Mouse (Mus musculus): ENCODE measurements around the gene Olfr787. TPM values are rescaled to one million over a fixed set of nuclear protein-coding genes. Genes with fewer than 3 reads are reported as not detected.

The Olfr787 gene
- not detected in 4 replicates for total RNA-seq (2023; ENCODE audit: inconsistent age)

GRCm38 (mm10) chr10:129461562-129461961 lies at the start of gene Olfr787:
Gene Olfr787 (plus strand): TSS chr10:129461862.

GRCm38 (mm10) chr10:129427006-129427405 lies 34.7 kb upstream of the Olfr787 start, which contains the start of gene Olfr786:
Gene Olfr786 (plus strand): TSS chr10:129427306.

GRCm38 (mm10) chr10:129470698-129471097 lies 9.0 kb downstream of the Olfr787 start, which contains the start of gene Olfr788:
Gene Olfr788 (plus strand): TSS chr10:129470998.

GRCm38 (mm10) chr10:129484452-129484851 lies 22.8 kb downstream of the Olfr787 start, which contains the start of gene Olfr789:
Gene Olfr789 (plus strand): TSS chr10:129484752.

GRCm38 (mm10) chr10:129498192-129498591 lies 36.5 kb downstream of the Olfr787 start, which contains the start of gene Olfr790:
Gene Olfr790 (plus strand): TSS chr10:129498492.

Other genes with a start within 250 kb of the Olfr787 start
- not detected in 4 replicates for gene Olfr774, start 225.7 kb upstream of the Olfr787 start, total RNA-seq (2023; ENCODE audit: inconsistent age)
- 0.24 TPM in 1 of 4 replicates, not detected in the others for gene Olfr775, start 213.4 kb upstream of the Olfr787 start, total RNA-seq (2023; ENCODE audit: inconsistent age)
- not detected in 4 replicates for gene Olfr776, start 202.7 kb upstream of the Olfr787 start, total RNA-seq (2023; ENCODE audit: inconsistent age)
- not detected in 4 replicates for gene Olfr777, start 190.4 kb upstream of the Olfr787 start, total RNA-seq (2023; ENCODE audit: inconsistent age)
- gene Olfr780, start 143.7 kb upstream of the Olfr787 start, total RNA-seq (2023; ENCODE audit: inconsistent age): not detected in 4 replicates
- not detected in 4 replicates for gene Olfr781, start 133.0 kb upstream of the Olfr787 start, total RNA-seq (2023; ENCODE audit: inconsistent age)
- gene Olfr782, start 113.0 kb upstream of the Olfr787 start, total RNA-seq (2023; ENCODE audit: inconsistent age): not detected in 4 replicates
- 0.15 to 0.16 TPM in 2 of 4 replicates, not detected in the others for gene Olfr784, start 77.8 kb upstream of the Olfr787 start, total RNA-seq (2023; ENCODE audit: inconsistent age)
- gene Olfr785, start 56.4 kb upstream of the Olfr787 start, total RNA-seq (2023; ENCODE audit: inconsistent age): not detected in 4 replicates
- not detected in 4 replicates for gene Olfr786, start 34.6 kb upstream of the Olfr787 start, total RNA-seq (2023; ENCODE audit: inconsistent age)
- gene Olfr788, start 9.1 kb downstream of the Olfr787 start, total RNA-seq (2023; ENCODE audit: inconsistent age): not detected in 4 replicates
- gene Olfr789, start 22.9 kb downstream of the Olfr787 start, total RNA-seq (2023; ENCODE audit: inconsistent age): not detected in 4 replicates
- not detected in 4 replicates for gene Olfr790, start 36.6 kb downstream of the Olfr787 start, total RNA-seq (2023; ENCODE audit: inconsistent age)
- not detected in 4 replicates for gene Olfr791, start 59.9 kb downstream of the Olfr787 start, total RNA-seq (2023; ENCODE audit: inconsistent age)
- not detected in 4 replicates for gene Olfr792, start 77.3 kb downstream of the Olfr787 start, total RNA-seq (2023; ENCODE audit: inconsistent age)
- gene Olfr794, start 105.8 kb downstream of the Olfr787 start, total RNA-seq (2023; ENCODE audit: inconsistent age): not detected in 4 replicates
- gene Olfr796, start 150.7 kb downstream of the Olfr787 start, total RNA-seq (2023; ENCODE audit: inconsistent age): not detected in 4 replicates
- not detected in 4 replicates for gene Olfr798, start 166.1 kb downstream of the Olfr787 start, total RNA-seq (2023; ENCODE audit: inconsistent age)
- not detected in 4 replicates for gene Olfr799, start 175.6 kb downstream of the Olfr787 start, total RNA-seq (2023; ENCODE audit: inconsistent age)
- not detected in 4 replicates for gene Olfr800, start 195.8 kb downstream of the Olfr787 start, total RNA-seq (2023; ENCODE audit: inconsistent age)
- not detected in 4 replicates for gene Olfr801, start 212.0 kb downstream of the Olfr787 start, total RNA-seq (2023; ENCODE audit: inconsistent age)
- not detected in 4 replicates for gene Olfr802, start 226.3 kb downstream of the Olfr787 start, total RNA-seq (2023; ENCODE audit: inconsistent age)
- not detected in 4 replicates for gene Olfr803, start 232.4 kb downstream of the Olfr787 start, total RNA-seq (2023; ENCODE audit: inconsistent age)
- not detected in 4 replicates for gene Olfr804, start 241.3 kb downstream of the Olfr787 start, total RNA-seq (2023; ENCODE audit: inconsistent age)

All from B cell, adult (primary cell).